Mouse (Mus musculus) midbrain, embryonic 16.5 days (tissue): ENCODE measurements around the gene Sae1. TPM values are rescaled to one million over a fixed set of nuclear protein-coding genes. Genes with fewer than 3 reads are reported as not detected.
A peak's percentile ranks its signal among the peaks of the same experiment; 100 is the strongest.
"Not testable (repeated sequence)": the region's sequence is repeated elsewhere in the genome, so short reads cannot be mapped to it uniquely, and the experiment has no call there.

Experiments
- ATAC-seq: fragments of 200-750 bp; cut with Nextera tagmentation; 2 replicates; pipeline ENCODE4 v1.8.0; 2017; ENCODE audit warnings: moderate TSS enrichment
- H3K27ac ChIP-seq: fragments of 300-500 bp; sonication (generic); 2 replicates; pipeline ENCODE4 v1.5.1; 2014; ENCODE audit warnings: mild to moderate bottlenecking, low read length, mixed read lengths
- H3K27me3 ChIP-seq: fragments of 300-500 bp; sonication (generic); 2 replicates; pipeline ENCODE4 v1.6.1; 2014; ENCODE audit warnings: low read depth, low read length, mixed read lengths; ENCODE audit not compliant: control insufficient read depth, insufficient read depth
- H3K36me3 ChIP-seq: fragments of 300-500 bp; sonication (generic); 2 replicates; pipeline ENCODE4 v1.6.1; 2014; ENCODE audit warnings: mild to moderate bottlenecking, low read length, moderate library complexity, mixed read lengths; ENCODE audit not compliant: control insufficient read depth, insufficient read depth
- H3K4me1 ChIP-seq: fragments of 300-500 bp; sonication (generic); 2 replicates; pipeline ENCODE4 v1.6.1; 2014; ENCODE audit warnings: mild to moderate bottlenecking, low read length, mixed read lengths; ENCODE audit not compliant: control insufficient read depth, insufficient read depth
- H3K4me2 ChIP-seq: fragments of 300-500 bp; sonication (generic); 2 replicates; pipeline ENCODE4 v1.6.1; 2014; ENCODE audit warnings: mild to moderate bottlenecking, low read length, mixed read lengths
- H3K4me3 ChIP-seq: fragments of 300-500 bp; sonication (generic); 2 replicates; pipeline ENCODE4 v1.5.1; 2014; ENCODE audit warnings: low read depth, mild to moderate bottlenecking, low read length, moderate library complexity, mixed read lengths
- H3K9ac ChIP-seq: fragments of 300-500 bp; sonication (generic); 2 replicates; pipeline ENCODE4 v1.6.1; 2014; ENCODE audit warnings: low read depth, low read length, mixed read lengths
- H3K9me3 ChIP-seq: fragments of 300-500 bp; sonication (generic); replicated peaks from 2 replicates; pipeline ENCODE4 v1.6.1; 2014; ENCODE audit warnings: mild to moderate bottlenecking, low read length, mixed read lengths; ENCODE audit not compliant: control insufficient read depth, poor library complexity, severe bottlenecking
- whole genome bisulfite sequencing: fragments of 180-500 bp; shearing (Covaris S2); extraction: QIAGEN DNeasy Blood & Tissue Kit; methylation state at CpG from one replicate; pipeline ENCODE4 v1.1.7; 2014; 5-methylcytosine and 5-hydroxymethylcytosine counted together
- polyA plus RNA-seq: library from polyadenylated mRNA; unstranded; fragments of >200 nt; fragmentation: Nextera tagmentation; extraction: Ambion mirVana; gene quantifications from 2 replicates; pipeline ENCODE4 v1.2.1, GENCODE M21; 2015

Sae1 gene
- polyA plus RNA-seq, 1 experiment from 2014 or later = 239 TPM

GRCm38 (mm10) chr7:16398387-16399050 is 10.9 kb upstream of the Sae1 start:
- ATAC-seq = no peak
- H3K9ac ChIP-seq = peak overlapping the region; percentile 57
- H3K27ac ChIP-seq = peak overlapping the region; percentile 100
- H3K4me1 ChIP-seq = peaks cover 6% of the 10 kb centered on the region
- no peaks in the 10 kb centered on the region for H3K36me3 ChIP-seq
- H3K27me3 ChIP-seq = no peaks in the 10 kb centered on the region; the same call in 1 of the 2 replicates
- H3K9me3 ChIP-seq = no peaks in the 10 kb centered on the region
- WGBS = 35% methylated on average over 3 of the region's 3 CpGs
- peak overlapping the region; percentile 94 for H3K4me2 ChIP-seq
- peak overlapping the region; percentile 94; the same call in 1 of the 2 replicates for H3K4me3 ChIP-seq

GRCm38 (mm10) chr7:16397465-16397864 is 9.9 kb upstream of the Sae1 start:
- Histone ChIP-seq H3K36me3 (no peaks in the 10 kb centered on the region), H3K9ac (no peak overlapping the region), H3K4me3 (no peak overlapping the region), H3K27me3 (no peaks in the 10 kb centered on the region; the same call in 1 of the 2 replicates), H3K27ac (no peak overlapping the region), H3K4me2 (no peak overlapping the region), H3K9me3 (no peaks in the 10 kb centered on the region), H3K4me1 (peaks cover 5% of the 10 kb centered on the region)
- ATAC-seq = no peak
- 77% methylated on average over 4 of the region's 4 CpGs for WGBS

GRCm38 (mm10) chr7:16395944-16396343 is 8.3 kb upstream of the Sae1 start:
- WGBS = 0% methylated on average over 2 of the region's 2 CpGs
- ATAC-seq = no peak
- Histone ChIP-seq H3K9ac (no peak overlapping the region), H3K4me2 (no peak overlapping the region), H3K27me3 (no peaks in the 10 kb centered on the region; the same call in 1 of the 2 replicates), H3K27ac (no peak overlapping the region; the same call in 1 of the 2 replicates), H3K9me3 (no peaks in the 10 kb centered on the region), H3K36me3 (no peaks in the 10 kb centered on the region), H3K4me3 (no peak overlapping the region), H3K4me1 (peaks cover 5% of the 10 kb centered on the region)

DNA sequence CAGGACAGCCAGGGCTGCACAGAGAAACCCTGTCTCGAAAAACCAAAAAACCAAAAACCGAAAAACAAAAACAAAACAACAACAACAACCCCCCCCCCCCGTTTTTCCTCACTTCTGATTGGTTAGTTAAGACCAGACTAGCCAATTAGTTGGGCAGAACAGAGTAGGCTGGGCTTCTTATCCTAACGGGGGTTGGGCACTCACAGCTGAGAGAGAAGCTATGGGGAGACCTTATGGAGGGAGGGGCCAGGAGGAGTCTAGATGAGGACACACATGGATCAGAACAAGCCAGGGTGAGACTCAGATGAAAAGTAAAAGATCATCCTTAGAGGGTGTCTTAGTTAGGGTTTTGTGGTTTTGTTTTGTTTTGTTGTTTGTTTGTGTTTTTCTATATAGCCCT is 5.3 kb upstream of the Sae1 start:
- Histone ChIP-seq H3K4me3 (no peak overlapping the region), H3K27me3 (no peaks in the 10 kb centered on the region; the same call in 1 of the 2 replicates), H3K4me1 (peaks cover 3% of the 10 kb centered on the region), H3K36me3 (no peaks in the 10 kb centered on the region), H3K9ac (no peak overlapping the region), H3K27ac (no peak overlapping the region), H3K9me3 (no peaks in the 10 kb centered on the region), H3K4me2 (no peak overlapping the region)
- no peak for ATAC-seq
- WGBS = 44% methylated on average over 4 of the region's 4 CpGs

- not testable (repeated sequence) for H3K4me2 ChIP-seq, H3K9me3 ChIP-seq, H3K27me3 ChIP-seq, H3K27ac ChIP-seq, ATAC-seq, H3K36me3 ChIP-seq, H3K4me3 ChIP-seq, H3K9ac ChIP-seq
- H3K4me1 ChIP-seq = peaks cover 19% of the 10 kb centered on the region
- 96% methylated on average over 2 of the region's 2 CpGs for WGBS
These were observed 2.3 kb upstream of the Sae1 start for GRCm38 (mm10) chr7:16389942-16390341.

- Histone ChIP-seq H3K4me3 (no peak overlapping the region), H3K9me3 (no peaks in the 10 kb centered on the region), H3K27me3 (no peaks in the 10 kb centered on the region), H3K4me1 (no peaks in the 10 kb centered on the region), H3K27ac (no peak overlapping the region), H3K36me3 (peaks cover 15% of the 10 kb centered on the region; the same call in 1 of the 2 replicates), H3K4me2 (no peak overlapping the region), H3K9ac (no peak overlapping the region)
- ATAC-seq = no peak
- WGBS = 91% methylated on average over 1 of the region's 1 CpGs
These were observed 11.1 kb downstream of the Sae1 start for GRCm38 (mm10) chr7:16376505-16376904.

DNA sequence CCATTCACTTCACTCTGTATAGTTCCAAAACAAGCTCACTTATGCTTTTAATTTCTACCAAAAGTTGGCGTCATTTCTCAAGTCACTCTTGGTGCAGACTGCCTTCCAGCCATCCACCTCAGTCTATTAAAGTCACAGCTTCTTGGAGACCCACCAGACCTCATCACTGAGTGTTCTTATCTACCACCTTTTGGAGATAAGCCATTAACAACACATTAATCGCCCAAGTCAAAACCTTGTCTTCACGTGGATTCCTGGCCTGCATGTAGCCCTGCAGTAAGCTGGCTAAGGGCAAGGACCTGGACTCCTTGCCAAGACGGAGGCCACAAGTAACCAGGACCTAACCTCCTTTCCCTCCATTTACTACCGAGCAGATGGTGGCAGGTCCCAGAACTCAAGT is 12.6 kb downstream of the Sae1 start:
- H3K9me3 ChIP-seq = no peaks in the 10 kb centered on the region
- no peak overlapping the region for H3K9ac ChIP-seq
- H3K27me3 ChIP-seq = no peaks in the 10 kb centered on the region
- no peak for ATAC-seq
- H3K27ac ChIP-seq = no peak overlapping the region
- H3K4me2 ChIP-seq = no peak overlapping the region
- H3K4me1 ChIP-seq = no peaks in the 10 kb centered on the region
- H3K4me3 ChIP-seq = no peak overlapping the region
- H3K36me3 ChIP-seq = peaks cover 15% of the 10 kb centered on the region; the same call in 1 of the 2 replicates
- WGBS = 90% methylated on average over 5 of the region's 5 CpGs

- Histone ChIP-seq H3K27me3 (no peaks in the 10 kb centered on the region), H3K4me2 (no peak overlapping the region), H3K9me3 (no peaks in the 10 kb centered on the region), H3K27ac (no peak overlapping the region), H3K4me3 (no peak overlapping the region), H3K4me1 (no peaks in the 10 kb centered on the region), H3K9ac (no peak overlapping the region), H3K36me3 (peaks cover 17% of the 10 kb centered on the region; the same call in 1 of the 2 replicates)
- 66% methylated on average over 2 of the region's 2 CpGs for WGBS
- ATAC-seq = no peak
These were observed 13.9 kb downstream of the Sae1 start for GRCm38 (mm10) chr7:16373719-16374118.

GRCm38 (mm10) chr7:16370596-16370995 is 17.0 kb downstream of the Sae1 start:
- H3K9me3 ChIP-seq = no peaks in the 10 kb centered on the region
- H3K4me2 ChIP-seq = no peak overlapping the region
- ATAC-seq = no peak
- no peak overlapping the region for H3K9ac ChIP-seq
- H3K27me3 ChIP-seq = no peaks in the 10 kb centered on the region
- no peaks in the 10 kb centered on the region for H3K4me1 ChIP-seq
- H3K36me3 ChIP-seq = peaks cover 15% of the 10 kb centered on the region; the same call in 1 of the 2 replicates
- H3K4me3 ChIP-seq = no peak overlapping the region
- no peak overlapping the region for H3K27ac ChIP-seq
- whole genome bisulfite sequencing = 92% methylated on average over 2 of the region's 2 CpGs
